Mouse (Mus musculus) yolk sac, embryonic 10.5 days (tissue): ENCODE measurements around the gene 4930512M02Rik.
"Not testable (repeated sequence)": the region's sequence is repeated elsewhere in the genome, so short reads cannot be mapped to it uniquely, and the experiment has no call there.

Experiments
- DNase-seq: peaks from one replicate; pipeline ENCODE4 v3.0.0-alpha.2; 2017; ENCODE audit warnings: low spot score

Gene 4930512M02Rik

GRCm38 (mm10) chr11:11627735-11628134, at the start of gene 4930512M02Rik:
TSS of gene 4930512M02Rik (minus strand) at chr11:11627835.
- DNase-seq: not testable (repeated sequence)

GRCm38 (mm10) chr11:11677165-11677564, 49.5 kb upstream of the 4930512M02Rik start:
- no peak for DNase-seq

- no peak for DNase-seq
These were observed 48.6 kb upstream of the 4930512M02Rik start for GRCm38 (mm10) chr11:11676068-11676741.

- DNase-seq: no peak
These were observed 47.4 kb upstream of the 4930512M02Rik start for GRCm38 (mm10) chr11:11675063-11675462.

GRCm38 (mm10) chr11:11672974-11673373, 45.3 kb upstream of the 4930512M02Rik start:
- DNase-seq: no peak

- DNase-seq: no peak
These were observed 40.3 kb upstream of the 4930512M02Rik start for GRCm38 (mm10) chr11:11667922-11668290.

GRCm38 (mm10) chr11:11667254-11667921, 39.8 kb upstream of the 4930512M02Rik start:
- DNase-seq: no peak

GRCm38 (mm10) chr11:11660651-11661050, 33.0 kb upstream of the 4930512M02Rik start:
- DNase-seq: no peak

- DNase-seq: no peak
These were observed 31.2 kb upstream of the 4930512M02Rik start for GRCm38 (mm10) chr11:11658834-11659233.

- no peak for DNase-seq
These were observed 30.0 kb upstream of the 4930512M02Rik start for GRCm38 (mm10) chr11:11657634-11658033.

GRCm38 (mm10) chr11:11656995-11657530, 29.4 kb upstream of the 4930512M02Rik start:
- no peak for DNase-seq

GRCm38 (mm10) chr11:11656388-11656787, 28.8 kb upstream of the 4930512M02Rik start:
- no peak for DNase-seq

- DNase-seq: no peak
These were observed 16.7 kb upstream of the 4930512M02Rik start for GRCm38 (mm10) chr11:11644303-11644702.

- DNase-seq: no peak
These were observed 3.4 kb downstream of the 4930512M02Rik start for GRCm38 (mm10) chr11:11624073-11624705.

GRCm38 (mm10) chr11:11609243-11609642, 18.4 kb downstream of the 4930512M02Rik start:
- DNase-seq: no peak

- no peak for DNase-seq
These were observed 40.3 kb downstream of the 4930512M02Rik start for GRCm38 (mm10) chr11:11587327-11587726.

- no peak for DNase-seq
These were observed 41.2 kb downstream of the 4930512M02Rik start for GRCm38 (mm10) chr11:11586423-11586822.

GRCm38 (mm10) chr11:11573691-11574090, 53.9 kb downstream of the 4930512M02Rik start:
- no peak for DNase-seq

GRCm38 (mm10) chr11:11570747-11571146, 56.9 kb downstream of the 4930512M02Rik start:
- no peak for DNase-seq

GRCm38 (mm10) chr11:11569466-11570132, 58.0 kb downstream of the 4930512M02Rik start:
- DNase-seq: no peak

- DNase-seq: no peak
These were observed 59.6 kb downstream of the 4930512M02Rik start for GRCm38 (mm10) chr11:11568033-11568432.

- no peak for DNase-seq
These were observed 62.4 kb downstream of the 4930512M02Rik start for GRCm38 (mm10) chr11:11565146-11565820.
